In the genomic region with DNA sequence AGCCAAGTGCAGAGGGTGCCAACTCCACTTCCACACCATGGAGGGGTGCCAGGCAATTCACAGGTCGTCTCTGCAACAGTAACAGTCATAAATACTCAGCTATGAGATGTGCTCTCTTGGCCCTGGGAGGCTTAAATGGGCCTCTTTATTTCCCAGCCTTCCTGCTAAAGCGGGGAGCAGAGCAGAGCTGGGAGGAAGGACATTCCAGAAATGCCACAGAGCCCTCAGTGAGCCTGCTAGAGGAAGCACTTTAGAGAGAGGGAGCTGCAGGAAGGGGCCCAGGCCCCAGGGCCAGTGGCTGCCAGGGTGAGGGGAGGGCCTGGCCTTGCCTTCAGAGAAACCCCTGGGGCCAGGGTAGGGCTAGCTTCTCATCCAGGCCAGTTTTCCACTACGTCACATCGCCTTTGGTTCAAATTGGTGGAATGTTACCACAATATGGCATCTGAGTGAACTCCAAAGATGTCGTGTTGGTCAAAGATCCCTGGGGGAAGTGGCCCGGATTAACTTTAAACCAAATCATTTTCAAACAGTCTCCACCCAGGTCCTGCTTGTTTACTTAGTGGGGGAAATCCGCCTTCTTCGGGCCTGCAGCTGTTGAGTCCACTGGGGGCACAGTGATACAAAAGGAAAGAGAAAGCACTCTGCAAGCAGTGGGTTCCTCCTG, we compare ENCODE assay signal across 8 mouse cellular contexts. TPM values are rescaled to one million over a fixed set of nuclear protein-coding genes. Genes with fewer than 3 reads are reported as not detected.
A peak's percentile ranks its signal among the peaks of the same experiment; 100 is the strongest.
DNase-seq lines count a peak whose midpoint lies in the region; ATAC-seq and TF ChIP-seq lines count a peak whose summit lies in the region.
"Had no signal": no experiment of that assay in that cellular context is flagged by ENCODE, and none has a peak within 500 bp of the region (broad histone marks: within the 10 kb centered on the region; RNA-seq: fewer than 3 reads in every experiment).

No protein-coding gene starts in this region.

- no peaks in the 10 kb centered on the region for H3K27me3 ChIP-seq in hindbrain, postnatal 0 days (ENCODE audit: insufficient read depth, low read length)
- H3K27me3 ChIP-seq in liver, embryonic 14.5 days (ENCODE audit: control insufficient read depth, insufficient read depth, low read length): no peaks in the 10 kb centered on the region
- no peaks in the 10 kb centered on the region for H3K27me3 ChIP-seq in neural tube, embryonic 15.5 days (replicated peaks)

- WGBS in hindbrain, postnatal 0 days: 53% methylated on average over 8 of the region's 8 CpGs
- 37% methylated on average over 8 of the region's 8 CpGs for WGBS in liver, embryonic 14.5 days (ENCODE audit: insufficient replicate concordance)
- WGBS in neural tube, embryonic 15.5 days: 57% methylated on average over 8 of the region's 8 CpGs

- no peak overlapping the region for H3K9ac ChIP-seq in hindbrain, postnatal 0 days (replicated peaks; ENCODE audit: low read length)
- no peak overlapping the region for H3K9ac ChIP-seq in liver, embryonic 14.5 days (replicated peaks)
- H3K9ac ChIP-seq in neural tube, embryonic 15.5 days (replicated peaks): no peak overlapping the region

- DNase-seq in R1 (ENCODE audit: low read depth, low spot score): peak; percentile 46
- DNase-seq in cerebellum, adult 11-12 months: peak; percentile 76
- peak; percentile 72 for DNase-seq in gastrocnemius, postnatal 25 days
- DNase-seq in hindbrain, postnatal 0 days (ENCODE audit: low spot score): no peak
- DNase-seq in liver, embryonic 14.5 days (ENCODE audit: low read depth in 3 of 3, low spot score in 3 of 3): no peak
- DNase-seq in layer of hippocampus, adult 9-10 months (ENCODE audit: low spot score): no peak

- H3K9me3 ChIP-seq in hindbrain, postnatal 0 days (ENCODE audit: low read length): no peaks in the 10 kb centered on the region
- H3K9me3 ChIP-seq in liver, embryonic 14.5 days (ENCODE audit: control insufficient read depth, low read length): no peaks in the 10 kb centered on the region
- no peaks in the 10 kb centered on the region for H3K9me3 ChIP-seq in neural tube, embryonic 15.5 days (replicated peaks)

- TF ChIP-seq CTCF in hindbrain, postnatal 0 days (IDR thresholded peaks at IDR 0.05; ENCODE audit: low read depth): no peak
- no peak for TF ChIP-seq CTCF in liver, embryonic 14.5 days (IDR thresholded peaks at IDR 0.05; ENCODE audit: low read depth)

- H3K4me1 ChIP-seq in hindbrain, postnatal 0 days (ENCODE audit: insufficient read depth, low read length): 0 out of 2 replicates have a peak, but pooled peaks cover 8% of the 10 kb centered on the region
- peaks cover 0 to 39% of the 10 kb centered on the region in 2 experiments; a peak in 3 of 4 replicates for H3K4me1 ChIP-seq in liver, embryonic 14.5 days (replicated peaks; ENCODE audit: control insufficient read depth in 2 of 2, insufficient read depth in 2 of 2, low read length in 1 of 2)
- H3K4me1 ChIP-seq in neural tube, embryonic 15.5 days: peaks cover 20% of the 10 kb centered on the region

- no peaks in the 10 kb centered on the region for H3K36me3 ChIP-seq in hindbrain, postnatal 0 days (ENCODE audit: insufficient read depth, low read length)
- no peaks in the 10 kb centered on the region for H3K36me3 ChIP-seq in liver, embryonic 14.5 days (replicated peaks; ENCODE audit: control insufficient read depth, insufficient read depth, low read depth)
- H3K36me3 ChIP-seq in neural tube, embryonic 15.5 days: no peaks in the 10 kb centered on the region

- 0 out of 2 replicates have a peak, but pooled peaks have one; percentile 15 for ATAC-seq in hindbrain, postnatal 0 days
- peak; percentile 32 for ATAC-seq in liver, embryonic 14.5 days (ENCODE audit: insufficient read depth)
- ATAC-seq in neural tube, embryonic 15.5 days (ENCODE audit: low FRiP score): peak; percentile 45

- H3K4me2 ChIP-seq in hindbrain, postnatal 0 days (ENCODE audit: low read depth, low read length): no peak overlapping the region
- H3K4me2 ChIP-seq in liver, embryonic 14.5 days (ENCODE audit: low read depth): no peak overlapping the region
- H3K4me2 ChIP-seq in neural tube, embryonic 15.5 days: no peak overlapping the region

- no peak overlapping the region for H3K4me3 ChIP-seq in hindbrain, postnatal 0 days (ENCODE audit: low read length)
- H3K4me3 ChIP-seq in liver, embryonic 14.5 days (ENCODE audit: insufficient read depth in 1 of 2, low read depth in 2 of 2, low read length in 2 of 2): no peak overlapping the region
- no peak overlapping the region for H3K4me3 ChIP-seq in neural tube, embryonic 15.5 days (replicated peaks)
- H3K4me3 ChIP-seq: erythroblast, embryonic 14.5 days had no signal

- H3K27ac ChIP-seq in hindbrain, postnatal 0 days: peak overlapping the region; percentile 73
- no peak overlapping the region for H3K27ac ChIP-seq in liver, embryonic 14.5 days
- H3K27ac ChIP-seq in neural tube, embryonic 15.5 days (replicated peaks): peak overlapping the region; percentile 73

- TF ChIP-seq EP300 in liver, embryonic 14.5 days (IDR thresholded peaks at IDR 0.05; ENCODE audit: low read depth): no peak

RNA-seq across cellular contexts. Expression of gene Rock2, which starts 24.2 kb away (rescaled TPM):
- 10 to 100 TPM; 59.4 to 89.8 TPM for total RNA-seq in gastrocnemius, postnatal 25 days (2021)
- 20.4 and 20.9 TPM in 2 replicates for total RNA-seq in hindbrain, postnatal 0 days (2014; rRNA removed)
- polyA plus RNA-seq in hindbrain, postnatal 0 days (2015; fragmentation: Nextera tagmentation; extraction: Ambion mirVana): 12.2 and 12.7 TPM in 2 replicates
- polyA plus RNA-seq in liver, embryonic 14.5 days (2012; rRNA removed): 3.7 and 5.7 TPM in 2 replicates
- polyA plus RNA-seq in liver, embryonic 14.5 days (2014; fragmentation: Nextera tagmentation; extraction: Ambion mirVana): 5.1 and 6.6 TPM in 2 replicates
- polyA plus RNA-seq in neural tube, embryonic 15.5 days (2015; fragmentation: Nextera tagmentation; extraction: Ambion mirVana): 13.5 and 13.7 TPM in 2 replicates

RNA-seq across cellular contexts. Expression of gene E2f6, which starts 59.8 kb away (rescaled TPM):
- total RNA-seq in gastrocnemius, postnatal 25 days (2021): 100 to 1,000 TPM in 1 of 2 experiments, 10 to 100 TPM in 1; 96.4 to 114 TPM
- 21.2 and 27.5 TPM in 2 replicates for total RNA-seq in hindbrain, postnatal 0 days (2014; rRNA removed)
- polyA plus RNA-seq in hindbrain, postnatal 0 days (2015; fragmentation: Nextera tagmentation; extraction: Ambion mirVana): 20.0 and 21.3 TPM in 2 replicates
- 12.1 and 14.3 TPM in 2 replicates for polyA plus RNA-seq in liver, embryonic 14.5 days (2012; rRNA removed)
- 15.5 and 17.7 TPM in 2 replicates for polyA plus RNA-seq in liver, embryonic 14.5 days (2014; fragmentation: Nextera tagmentation; extraction: Ambion mirVana)
- 26.3 and 31.2 TPM in 2 replicates for polyA plus RNA-seq in neural tube, embryonic 15.5 days (2015; fragmentation: Nextera tagmentation; extraction: Ambion mirVana)

Comparison
In these comparisons a context has a peak if more than half of its experiments do, and no peak if none do; other contexts are left out.
1. DNase-seq: peak in R1 (single experiment), cerebellum, adult 11-12 months (single experiment) and gastrocnemius, postnatal 25 days (single experiment); none in hindbrain, postnatal 0 days (single experiment), liver, embryonic 14.5 days (0 of 3) and layer of hippocampus, adult 9-10 months (single experiment).
2. Peak in every context shown above with its lines, with median percentiles within 50 percentile points of each other: ATAC-seq.